Mouse (Mus musculus): Measurements from ENCODE around the gene Dner. TPM values are rescaled to one million over a fixed set of nuclear protein-coding genes. Genes with fewer than 3 reads are reported as not detected.

The Dner gene
- polyA plus RNA-seq, 1 experiment from 2014 or later: 301 TPM

DNA sequence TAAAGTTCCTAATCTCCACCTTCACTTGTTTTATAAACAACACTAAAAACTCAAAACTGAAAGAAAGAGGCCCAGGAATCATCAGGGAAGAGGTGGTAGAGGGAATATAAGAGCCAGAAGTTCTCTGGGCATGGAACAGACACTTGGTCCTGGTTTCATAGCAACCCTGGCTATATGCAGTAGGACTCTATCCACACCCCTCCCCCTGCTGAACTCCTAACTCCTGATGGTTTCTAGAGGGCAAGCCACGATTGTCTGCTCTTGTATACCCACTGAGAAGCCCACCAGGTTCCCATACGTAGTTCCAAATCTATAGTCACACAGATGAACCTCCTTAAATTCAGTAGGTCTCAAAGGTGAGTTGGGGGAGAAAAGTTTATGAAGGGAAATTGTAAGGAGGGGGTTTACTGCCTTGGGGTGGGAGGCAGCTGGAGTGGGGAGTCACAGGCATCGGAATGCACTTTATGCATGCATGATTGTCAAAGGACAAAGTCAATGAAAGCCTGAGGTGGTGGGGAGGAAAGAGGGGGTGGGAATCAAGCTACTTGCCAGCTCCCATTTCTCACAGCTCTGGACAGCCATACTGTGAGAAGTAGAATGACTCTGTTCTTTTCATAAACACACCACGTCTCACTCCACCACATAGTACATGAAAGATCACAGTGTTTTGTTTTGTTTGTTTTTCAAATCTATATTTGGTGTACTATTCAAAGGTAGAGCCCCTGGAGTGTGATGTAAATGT lies 31.5 kb downstream of the Dner start:
- H3K27me3 ChIP-seq (ENCODE audit: control insufficient read depth, insufficient read depth, low read depth, low read length): no peaks in the 10 kb centered on the region
- ATAC-seq: peak; percentile 26; the same call in 1 of the 2 replicates
- H3K4me1 ChIP-seq (ENCODE audit: control insufficient read depth, insufficient read depth, low read length): peaks cover 17% of the 10 kb centered on the region
- no peaks in the 10 kb centered on the region for H3K9me3 ChIP-seq (replicated peaks; ENCODE audit: control insufficient read depth, low read length, poor library complexity, severe bottlenecking)
- H3K27ac ChIP-seq (ENCODE audit: low read length): no peak overlapping the region
- H3K4me2 ChIP-seq (ENCODE audit: low read length): no peak overlapping the region
- H3K4me3 ChIP-seq (ENCODE audit: low read depth, low read length): no peak overlapping the region
- 40% methylated on average over 4 of the region's 4 CpGs for WGBS
- H3K36me3 ChIP-seq (ENCODE audit: control insufficient read depth, insufficient read depth, low read length): no peaks in the 10 kb centered on the region
- H3K9ac ChIP-seq (ENCODE audit: low read depth, low read length): no peak overlapping the region

DNA sequence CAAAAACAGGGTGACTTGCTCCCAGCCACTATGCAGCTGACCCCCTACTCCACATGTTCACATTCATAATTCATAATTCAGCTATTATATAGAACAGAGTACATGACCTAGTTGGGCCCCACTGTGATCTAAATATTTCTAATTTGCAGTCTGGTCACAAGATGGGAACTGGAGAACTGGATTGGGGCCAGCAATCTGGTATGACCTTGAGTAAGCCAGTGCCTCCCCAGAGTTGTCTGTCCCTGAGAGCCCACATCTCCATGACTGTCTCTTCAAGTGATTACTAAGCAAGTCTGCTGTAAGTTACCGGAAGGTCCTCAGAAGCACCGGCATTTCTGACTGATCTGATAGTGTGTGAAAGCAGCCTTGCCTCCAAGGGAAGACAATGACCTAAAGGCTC lies 49.2 kb downstream of the Dner start:
- WGBS: 81% methylated on average over 2 of the region's 2 CpGs
- Histone ChIP-seq H3K9ac (ENCODE audit: low read depth, low read length) (no peak overlapping the region), H3K36me3 (ENCODE audit: control insufficient read depth, insufficient read depth, low read length) (no peaks in the 10 kb centered on the region), H3K27ac (ENCODE audit: low read length) (no peak overlapping the region), H3K4me2 (ENCODE audit: low read length) (no peak overlapping the region), H3K27me3 (ENCODE audit: control insufficient read depth, insufficient read depth, low read depth, low read length) (no peaks in the 10 kb centered on the region), H3K4me3 (ENCODE audit: low read depth, low read length) (no peak overlapping the region), H3K4me1 (ENCODE audit: control insufficient read depth, insufficient read depth, low read length) (no peaks in the 10 kb centered on the region), H3K9me3 (replicated peaks; ENCODE audit: control insufficient read depth, low read length, poor library complexity, severe bottlenecking) (no peaks in the 10 kb centered on the region)
- ATAC-seq: no peak

DNA sequence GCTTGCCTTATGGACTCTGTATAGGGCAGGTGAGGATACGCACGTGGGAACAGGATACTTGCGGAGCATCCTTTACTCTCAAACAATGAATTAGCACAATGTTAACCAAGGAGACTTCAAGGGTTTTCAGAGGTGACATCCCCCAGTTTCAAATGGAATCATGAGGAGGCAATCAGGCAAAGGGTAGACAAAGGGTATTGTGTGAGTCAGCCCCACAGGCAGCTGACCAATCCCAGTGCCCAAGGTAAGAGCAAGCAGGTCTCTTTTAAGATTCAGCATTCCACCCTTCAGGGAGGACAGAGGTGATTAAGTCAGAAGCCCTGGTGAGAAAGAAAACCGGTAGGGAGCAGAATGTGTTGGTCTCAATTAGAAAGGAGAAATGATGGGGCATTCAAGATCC lies 55.6 kb downstream of the Dner start:
- no peak for ATAC-seq

DNA sequence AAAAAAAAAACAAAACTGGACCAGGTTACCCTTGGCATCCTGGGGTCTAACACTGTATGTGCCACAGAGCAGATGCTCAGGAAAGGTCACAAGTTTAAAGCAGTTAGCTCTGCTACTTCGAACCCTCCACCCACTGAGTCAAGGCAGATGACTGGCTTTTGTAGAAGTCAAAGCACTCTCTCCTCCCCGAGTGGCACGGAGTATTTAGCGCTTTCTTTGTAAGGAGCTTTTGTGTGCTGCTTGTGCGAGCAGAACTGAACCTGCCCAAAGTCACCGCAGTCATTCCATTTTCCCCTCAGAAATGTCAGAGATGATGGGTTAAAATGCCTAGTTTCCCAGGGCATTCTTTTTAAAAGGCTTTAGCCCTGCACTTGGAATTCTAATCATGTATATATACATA lies 59.1 kb downstream of the Dner start:
- H3K4me3 ChIP-seq (ENCODE audit: low read depth, low read length): no peak overlapping the region
- peak overlapping the region; percentile 43 for H3K27ac ChIP-seq (ENCODE audit: low read length)
- H3K9me3 ChIP-seq (replicated peaks; ENCODE audit: control insufficient read depth, low read length, poor library complexity, severe bottlenecking): no peaks in the 10 kb centered on the region
- WGBS: 3% methylated on average over 6 of the region's 6 CpGs
- H3K4me2 ChIP-seq (ENCODE audit: low read length): no peak overlapping the region
- H3K9ac ChIP-seq (ENCODE audit: low read depth, low read length): no peak overlapping the region
- no peaks in the 10 kb centered on the region for H3K36me3 ChIP-seq (ENCODE audit: control insufficient read depth, insufficient read depth, low read length)
- ATAC-seq: no peak
- H3K4me1 ChIP-seq (ENCODE audit: control insufficient read depth, insufficient read depth, low read length): peaks cover 18% of the 10 kb centered on the region
- no peaks in the 10 kb centered on the region for H3K27me3 ChIP-seq (ENCODE audit: control insufficient read depth, insufficient read depth, low read depth, low read length)

More for the DNA sequence above, 55.6 kb downstream of the Dner start:
- H3K9me3 ChIP-seq (replicated peaks; ENCODE audit: control insufficient read depth, low read length, poor library complexity, severe bottlenecking): no peaks in the 10 kb centered on the region
- WGBS: 63% methylated on average over 4 of the region's 4 CpGs
- no peak overlapping the region for H3K4me3 ChIP-seq (ENCODE audit: low read depth, low read length)
- H3K9ac ChIP-seq (ENCODE audit: low read depth, low read length): no peak overlapping the region
- H3K36me3 ChIP-seq (ENCODE audit: control insufficient read depth, insufficient read depth, low read length): no peaks in the 10 kb centered on the region
- peaks cover 18% of the 10 kb centered on the region for H3K4me1 ChIP-seq (ENCODE audit: control insufficient read depth, insufficient read depth, low read length)
- H3K27ac ChIP-seq (ENCODE audit: low read length): no peak overlapping the region
- no peak overlapping the region for H3K4me2 ChIP-seq (ENCODE audit: low read length)
- no peaks in the 10 kb centered on the region for H3K27me3 ChIP-seq (ENCODE audit: control insufficient read depth, insufficient read depth, low read depth, low read length)

DNA sequence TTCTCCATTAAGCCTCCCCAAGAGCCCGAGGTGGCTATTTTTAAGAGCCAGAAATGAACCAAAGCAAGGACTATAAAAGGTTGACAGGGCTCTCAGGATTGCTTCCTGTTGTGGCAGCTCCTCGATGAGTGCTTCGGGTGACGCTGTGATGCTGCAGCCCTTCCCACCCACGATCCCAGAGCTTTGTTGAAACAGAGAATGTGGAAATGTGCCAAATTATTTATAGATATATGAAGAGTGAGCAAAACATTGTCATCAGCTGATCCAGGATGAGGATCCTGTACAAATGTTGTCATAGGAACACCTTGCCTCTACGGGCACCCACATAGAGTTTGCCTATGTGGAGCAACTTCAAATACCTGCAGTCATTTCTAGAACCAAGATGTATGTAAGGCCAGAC lies 67.8 kb downstream of the Dner start:
- Histone ChIP-seq H3K27me3 (ENCODE audit: control insufficient read depth, insufficient read depth, low read depth, low read length) (no peaks in the 10 kb centered on the region), H3K36me3 (ENCODE audit: control insufficient read depth, insufficient read depth, low read length) (no peaks in the 10 kb centered on the region), H3K4me2 (ENCODE audit: low read length) (no peak overlapping the region), H3K4me3 (ENCODE audit: low read depth, low read length) (no peak overlapping the region), H3K4me1 (ENCODE audit: control insufficient read depth, insufficient read depth, low read length) (peaks cover 10% of the 10 kb centered on the region), H3K9ac (ENCODE audit: low read depth, low read length) (no peak overlapping the region), H3K27ac (ENCODE audit: low read length) (no peak overlapping the region), H3K9me3 (replicated peaks; ENCODE audit: control insufficient read depth, low read length, poor library complexity, severe bottlenecking) (no peaks in the 10 kb centered on the region)
- 88% methylated on average over 6 of the region's 6 CpGs for WGBS
- no peak for ATAC-seq

DNA sequence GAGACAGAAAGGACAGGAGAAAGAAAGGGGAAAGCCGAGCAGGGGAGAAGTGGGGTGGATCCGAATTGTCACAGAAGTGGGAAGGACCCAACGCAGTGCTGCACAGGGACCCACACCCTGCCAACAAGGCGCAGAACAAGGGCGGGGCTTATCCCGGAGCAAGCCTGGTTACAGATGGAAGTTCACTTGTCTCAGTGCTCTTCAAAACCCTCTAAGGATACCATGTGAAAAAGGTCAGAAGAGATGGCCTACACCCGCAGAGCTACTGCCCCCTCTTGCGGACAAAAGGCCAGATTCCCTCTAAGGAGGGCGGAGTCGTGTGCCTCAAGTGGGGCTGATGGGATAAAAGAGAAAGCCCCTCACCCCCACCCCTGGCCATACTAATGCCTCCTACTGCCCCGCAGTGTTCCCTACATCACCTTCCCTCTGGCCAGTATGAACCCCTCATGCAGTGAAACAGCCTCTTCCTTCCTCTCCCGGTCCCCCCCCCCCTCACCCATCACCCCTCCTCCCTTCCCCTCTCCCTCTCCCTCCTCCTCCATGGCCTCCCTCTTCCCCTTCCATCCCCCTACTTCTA lies 73.0 kb downstream of the Dner start:
- 0 out of 2 replicates have a peak, but pooled peaks have one; percentile 25 for ATAC-seq
- 21% methylated on average over 12 of the region's 12 CpGs for WGBS

DNA sequence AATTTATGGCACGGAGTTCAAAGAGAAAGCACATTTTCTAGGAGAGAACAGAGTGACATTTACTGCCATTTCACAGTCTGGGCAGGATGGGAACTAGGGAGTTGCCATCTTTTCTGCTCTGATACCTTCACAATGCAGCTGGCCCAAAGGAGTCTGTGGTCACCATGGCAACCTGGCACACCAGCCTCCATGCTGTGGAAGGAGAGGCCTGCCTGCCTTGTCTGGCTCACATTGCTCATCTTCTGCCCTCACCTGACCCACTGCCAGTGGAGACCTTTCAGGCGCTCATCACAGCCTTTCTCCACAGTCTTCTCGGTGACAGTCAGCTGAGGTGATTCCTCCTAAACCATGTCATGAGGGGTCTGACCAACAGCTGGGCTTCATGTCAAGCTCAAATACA lies 74.7 kb downstream of the Dner start:
- Histone ChIP-seq H3K4me3 (ENCODE audit: low read depth, low read length) (no peak overlapping the region), H3K27me3 (ENCODE audit: control insufficient read depth, insufficient read depth, low read depth, low read length) (no peaks in the 10 kb centered on the region), H3K36me3 (ENCODE audit: control insufficient read depth, insufficient read depth, low read length) (no peaks in the 10 kb centered on the region), H3K9ac (ENCODE audit: low read depth, low read length) (no peak overlapping the region), H3K27ac (ENCODE audit: low read length) (peak overlapping the region; percentile 79), H3K9me3 (replicated peaks; ENCODE audit: control insufficient read depth, low read length, poor library complexity, severe bottlenecking) (no peaks in the 10 kb centered on the region), H3K4me2 (ENCODE audit: low read length) (peak overlapping the region; percentile 22), H3K4me1 (ENCODE audit: control insufficient read depth, insufficient read depth, low read length) (peaks cover 39% of the 10 kb centered on the region)
- WGBS: 26% methylated on average over 3 of the region's 3 CpGs
- ATAC-seq: peak; percentile 87

More for the DNA sequence above, 73.0 kb downstream of the Dner start:
- no peaks in the 10 kb centered on the region for H3K9me3 ChIP-seq (replicated peaks; ENCODE audit: control insufficient read depth, low read length, poor library complexity, severe bottlenecking)
- no peak overlapping the region for H3K9ac ChIP-seq (ENCODE audit: low read depth, low read length)
- no peak overlapping the region for H3K4me2 ChIP-seq (ENCODE audit: low read length)
- H3K36me3 ChIP-seq (ENCODE audit: control insufficient read depth, insufficient read depth, low read length): no peaks in the 10 kb centered on the region
- H3K4me1 ChIP-seq (ENCODE audit: control insufficient read depth, insufficient read depth, low read length): peaks cover 36% of the 10 kb centered on the region
- H3K27me3 ChIP-seq (ENCODE audit: control insufficient read depth, insufficient read depth, low read depth, low read length): no peaks in the 10 kb centered on the region
- 0 out of 2 replicates have a peak overlapping the region, but pooled peaks have one; percentile 18 for H3K27ac ChIP-seq (ENCODE audit: low read length)
- no peak overlapping the region for H3K4me3 ChIP-seq (ENCODE audit: low read depth, low read length)

DNA sequence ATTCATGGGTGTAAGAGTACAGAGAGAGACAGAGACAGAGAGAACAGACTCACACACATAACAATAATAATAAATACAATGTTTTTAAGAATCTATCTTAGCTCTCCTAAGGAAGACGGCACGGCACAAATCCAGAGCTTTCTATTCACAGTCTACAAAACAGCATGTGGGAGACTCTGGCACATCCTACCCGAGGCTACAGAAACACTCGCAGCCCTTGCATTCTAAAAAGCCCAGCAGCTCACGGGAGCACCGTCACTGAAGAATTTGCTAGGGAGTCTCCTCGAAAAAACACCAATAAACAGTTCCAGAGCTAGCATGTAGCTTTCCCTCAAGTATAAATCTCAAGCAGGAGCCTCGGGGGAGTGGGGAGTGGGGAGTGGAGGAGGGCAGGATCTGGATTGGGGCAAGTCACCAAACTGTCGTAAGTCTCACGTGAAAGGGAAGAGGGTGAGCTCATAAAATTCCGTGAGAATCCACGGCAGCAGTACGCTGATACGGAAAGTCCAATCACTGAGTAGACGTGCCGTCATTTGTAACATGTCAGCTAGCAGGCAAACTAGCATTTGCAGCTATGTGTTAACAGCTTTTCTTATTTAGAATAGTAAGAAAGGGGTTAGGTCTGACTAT lies 76.8 kb downstream of the Dner start:
- peak overlapping the region; percentile 5 for H3K27ac ChIP-seq (ENCODE audit: low read length)
- no peak for ATAC-seq
- peaks cover 42% of the 10 kb centered on the region for H3K4me1 ChIP-seq (ENCODE audit: control insufficient read depth, insufficient read depth, low read length)
- H3K4me3 ChIP-seq (ENCODE audit: low read depth, low read length): no peak overlapping the region
- 0 out of 2 replicates have a peak overlapping the region, but pooled peaks have one; percentile 2 for H3K9ac ChIP-seq (ENCODE audit: low read depth, low read length)
- H3K9me3 ChIP-seq (replicated peaks; ENCODE audit: control insufficient read depth, low read length, poor library complexity, severe bottlenecking): no peaks in the 10 kb centered on the region
- no peaks in the 10 kb centered on the region for H3K27me3 ChIP-seq (ENCODE audit: control insufficient read depth, insufficient read depth, low read depth, low read length)
- WGBS: 26% methylated on average over 16 of the region's 16 CpGs
- no peaks in the 10 kb centered on the region for H3K36me3 ChIP-seq (ENCODE audit: control insufficient read depth, insufficient read depth, low read length)
- H3K4me2 ChIP-seq (ENCODE audit: low read length): peak overlapping the region; percentile 18; the same call in 1 of the 2 replicates

DNA sequence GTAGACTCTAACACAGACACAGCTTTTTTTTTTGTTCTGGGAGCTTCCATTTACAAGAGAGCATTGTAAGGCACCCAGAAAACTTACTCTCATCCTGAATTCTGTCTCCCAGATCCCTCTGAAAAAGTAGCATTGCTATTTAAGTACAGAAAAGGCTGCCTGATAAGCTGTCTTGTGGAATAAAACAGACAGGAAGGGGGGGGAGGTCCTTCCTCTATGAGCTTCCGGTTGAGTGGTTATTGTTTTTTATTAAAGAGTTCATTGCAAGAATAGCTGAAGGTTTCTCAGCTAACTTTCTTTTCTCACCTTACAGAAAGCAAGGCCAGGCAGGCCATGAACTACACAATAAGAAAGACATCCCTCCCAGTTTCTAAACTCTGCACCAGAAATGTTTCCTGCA lies 77.9 kb downstream of the Dner start:
- no peak overlapping the region for H3K4me2 ChIP-seq (ENCODE audit: low read length)
- no peak overlapping the region for H3K27ac ChIP-seq (ENCODE audit: low read length)
- H3K36me3 ChIP-seq (ENCODE audit: control insufficient read depth, insufficient read depth, low read length): no peaks in the 10 kb centered on the region
- no peak overlapping the region for H3K9ac ChIP-seq (ENCODE audit: low read depth, low read length)
- 78% methylated on average over 1 of the region's 1 CpGs for WGBS
- H3K4me3 ChIP-seq (ENCODE audit: low read depth, low read length): no peak overlapping the region
- H3K4me1 ChIP-seq (ENCODE audit: control insufficient read depth, insufficient read depth, low read length): peaks cover 40% of the 10 kb centered on the region
- no peaks in the 10 kb centered on the region for H3K9me3 ChIP-seq (replicated peaks; ENCODE audit: control insufficient read depth, low read length, poor library complexity, severe bottlenecking)
- no peaks in the 10 kb centered on the region for H3K27me3 ChIP-seq (ENCODE audit: control insufficient read depth, insufficient read depth, low read depth, low read length)
- ATAC-seq: no peak

Data from midbrain, embryonic 16.5 days (tissue).